Mouse (Mus musculus) G1E (cell line): ENCODE data around the gene Rgs10. TPM values are rescaled to one million over a fixed set of nuclear protein-coding genes. Genes with fewer than 3 reads are reported as not detected.
A peak's percentile ranks its signal among the peaks of the same experiment; 100 is the strongest.

Experiments used
- ATAC-seq: 2 replicates; pipeline ENCODE4 v1.8.0; 2016; ENCODE audit warnings: mild to moderate bottlenecking; ENCODE audit not compliant: insufficient number of reproducible peaks, poor library complexity, low FRiP score, severe bottlenecking; ENCODE audit errors: extremely low read depth
- DNase-seq: peaks from one replicate; pipeline ENCODE4 v3.0.0; 2012; ENCODE audit warnings: low spot score
- H3K27me3 ChIP-seq: 2 replicates; pipeline ENCODE4 v1.6.1; 2012; ENCODE audit warnings: mild to moderate bottlenecking, low read length, inconsistent platforms; ENCODE audit not compliant: insufficient read depth
- H3K36me3 ChIP-seq: replicated peaks from 2 replicates; pipeline ENCODE3; 2012; ENCODE audit warnings: mild to moderate bottlenecking, inconsistent platforms
- H3K4me1 ChIP-seq: 2 replicates; pipeline ENCODE4 v1.6.1; 2012; ENCODE audit warnings: low read depth, low read length, inconsistent platforms, mixed read lengths; ENCODE audit not compliant: insufficient read depth
- H3K4me3 ChIP-seq: 2 replicates; pipeline ENCODE4 v1.5.1; 2012; ENCODE audit warnings: low read depth, mild to moderate bottlenecking, inconsistent platforms, low read length, moderate library complexity, mixed read lengths
- H3K9me3 ChIP-seq: replicated peaks from 2 replicates; pipeline ENCODE4 v1.6.1; 2012; ENCODE audit warnings: inconsistent platforms
- CTCF ChIP-seq: IDR thresholded peaks from 2 replicates; pipeline ENCODE4 v1.5.1; 2012; ENCODE audit warnings: low read depth, low read length, inconsistent platforms, mixed read lengths
- GATA1 ChIP-seq: IDR thresholded peaks from 2 replicates; pipeline ENCODE4 v1.6.1; 2012; ENCODE audit warnings: borderline replicate concordance, low read length, inconsistent platforms, mixed read lengths
- GATA2 ChIP-seq: IDR thresholded peaks from 2 replicates; pipeline ENCODE4 v1.6.1; 2012; ENCODE audit warnings: low read depth, low read length, inconsistent platforms, borderline replicate concordance
- POLR2AphosphoS5 ChIP-seq: IDR thresholded peaks from 2 replicates; pipeline ENCODE4 v1.6.1; 2012; ENCODE audit warnings: low read depth, low read length, inconsistent platforms; ENCODE audit not compliant: insufficient replicate concordance
- TAL1 ChIP-seq: conservative IDR thresholded peaks from 2 replicates; pipeline ENCODE4 v1.6.1; 2012; ENCODE audit warnings: low read depth, low read length, inconsistent platforms, mixed read lengths
- polyA plus RNA-seq: library from polyadenylated mRNA; stranded (reverse); fragments of >175 nt; gene quantifications from 2 replicates; pipeline ENCODE4 v1.2.3, GENCODE M21; 2012
- total RNA-seq, 2 experiments: library from RNA; stranded (forward) in 1 of 2; stranded (reverse) in 1 of 2; fragments of 200-1000 nt in 1 of 2; fragments of >200 nt in 1 of 2; fragmentation: Nextera tagmentation in 1 of 2; gene quantifications; 2 replicates each; pipeline ENCODE4 v1.2.3; 2014 to 2017

Rgs10 gene
- total and polyA plus RNA-seq, 3 experiments, result 121 to 172 (median 133) TPM

DNA sequence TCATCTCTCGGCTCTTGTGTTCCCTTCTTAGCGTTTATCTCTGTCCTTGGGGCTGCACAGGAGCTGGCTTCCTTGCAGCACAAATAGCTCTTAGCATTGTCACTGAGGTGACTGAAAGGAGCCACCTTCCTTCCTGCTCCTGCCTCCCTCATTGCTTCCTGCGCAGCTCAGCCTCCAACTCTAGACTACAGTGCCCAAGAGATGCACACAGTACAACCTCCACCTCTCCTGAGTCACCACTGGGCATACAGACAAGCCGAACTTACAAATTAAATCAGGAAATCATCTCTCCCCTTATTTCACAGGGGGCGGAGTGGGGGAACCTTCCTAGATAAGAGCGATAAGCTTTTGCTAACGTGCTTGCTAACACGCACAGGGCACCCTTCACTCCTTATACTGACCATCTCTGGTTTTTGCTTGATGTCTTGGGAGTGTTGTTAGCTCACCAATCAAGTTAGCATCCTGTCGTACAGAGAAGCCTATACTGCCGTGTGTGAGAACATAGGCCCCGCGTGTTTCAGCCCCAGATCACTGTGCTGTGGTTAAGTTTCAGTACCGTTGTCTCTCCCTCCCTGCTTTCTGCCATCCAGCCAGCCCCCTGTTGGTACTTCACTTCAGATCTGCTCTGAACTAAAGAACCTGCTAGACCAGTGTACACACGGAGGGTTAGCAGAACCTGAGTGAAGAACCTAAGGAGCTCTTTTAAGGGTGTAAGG is 36.6 kb downstream of the Rgs10 start:
- TF ChIP-seq GATA2 (no peak), POLR2AphosphoS5 (no peak), CTCF (no peak), TAL1 (no peak), GATA1 (no peak)
- peaks cover 38% of the 10 kb centered on the region for H3K4me1 ChIP-seq
- no peaks in the 10 kb centered on the region for H3K27me3 ChIP-seq
- H3K36me3 ChIP-seq, result peaks cover 80% of the 10 kb centered on the region
- DNase-seq (no peak), ATAC-seq (no peak)
- no peak overlapping the region for H3K4me3 ChIP-seq
- H3K9me3 ChIP-seq, result no peaks in the 10 kb centered on the region

DNA sequence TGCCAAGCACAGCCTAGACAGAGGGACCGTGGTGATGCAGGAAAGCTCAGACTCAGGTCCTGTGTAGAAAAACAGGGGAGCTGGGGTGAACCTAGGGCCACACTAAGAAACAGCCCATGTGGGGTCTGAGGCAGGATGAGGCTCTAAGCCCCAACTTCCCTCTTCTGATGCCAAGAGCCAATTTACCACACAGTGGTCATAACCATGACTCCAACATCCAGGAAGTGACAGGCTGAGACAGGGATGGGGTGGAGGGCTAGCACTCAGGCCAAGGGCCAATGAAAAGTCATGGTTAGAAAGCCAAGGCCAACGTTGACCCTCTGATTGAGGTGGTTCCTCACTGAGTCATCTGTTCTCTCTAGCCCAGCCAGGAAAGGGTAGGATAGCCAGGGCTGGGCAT is 37.6 kb downstream of the Rgs10 start:
- DNase-seq (no peak), ATAC-seq (no peak)
- Histone ChIP-seq H3K9me3 (no peaks in the 10 kb centered on the region), H3K4me3 (no peak overlapping the region), H3K36me3 (peaks cover 89% of the 10 kb centered on the region), H3K4me1 (peaks cover 40% of the 10 kb centered on the region), H3K27me3 (no peaks in the 10 kb centered on the region)
- TF ChIP-seq POLR2AphosphoS5, result no peak
- no peak for TF ChIP-seq CTCF
- no peak for TF ChIP-seq GATA1
- no peak for TF ChIP-seq TAL1
- TF ChIP-seq GATA2, result no peak

DNA sequence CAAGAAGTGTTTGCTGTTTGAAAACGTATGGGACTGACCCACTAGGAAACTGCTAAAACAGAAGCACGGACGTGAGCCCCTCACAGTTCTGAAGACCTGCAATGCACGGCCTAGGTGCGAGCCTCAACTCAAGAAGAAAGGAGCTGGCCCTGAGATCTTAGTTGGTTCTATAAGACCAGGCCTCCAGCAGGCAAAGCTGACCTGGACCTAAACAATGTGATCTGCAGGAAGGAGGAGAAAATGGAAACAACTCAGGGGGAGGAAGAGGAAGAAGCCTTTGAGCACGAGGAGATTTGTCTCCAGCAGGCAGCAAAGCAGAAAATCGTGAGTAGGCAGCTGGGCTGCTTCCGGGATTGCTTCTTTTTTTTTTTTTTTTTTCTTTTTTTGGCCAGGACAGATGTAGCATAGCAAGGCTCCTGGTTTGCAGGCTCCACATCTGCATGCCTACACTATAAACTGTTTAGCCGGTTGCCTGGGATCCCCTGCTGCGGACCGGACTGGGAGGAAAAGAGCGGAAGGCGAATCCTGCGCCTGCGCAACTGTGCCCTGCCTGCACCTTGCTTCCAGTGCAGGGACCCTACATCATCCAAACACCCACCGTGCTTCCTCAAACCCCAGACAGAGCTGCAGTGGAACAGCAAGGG is 39.3 kb downstream of the Rgs10 start:
- DNase-seq (no peak), ATAC-seq (no peak)
- H3K36me3 ChIP-seq, result peaks cover 95% of the 10 kb centered on the region
- H3K27me3 ChIP-seq, result no peaks in the 10 kb centered on the region
- no peak for TF ChIP-seq GATA1
- peaks cover 43% of the 10 kb centered on the region for H3K4me1 ChIP-seq
- no peaks in the 10 kb centered on the region for H3K9me3 ChIP-seq
- H3K4me3 ChIP-seq, result no peak overlapping the region

DNA sequence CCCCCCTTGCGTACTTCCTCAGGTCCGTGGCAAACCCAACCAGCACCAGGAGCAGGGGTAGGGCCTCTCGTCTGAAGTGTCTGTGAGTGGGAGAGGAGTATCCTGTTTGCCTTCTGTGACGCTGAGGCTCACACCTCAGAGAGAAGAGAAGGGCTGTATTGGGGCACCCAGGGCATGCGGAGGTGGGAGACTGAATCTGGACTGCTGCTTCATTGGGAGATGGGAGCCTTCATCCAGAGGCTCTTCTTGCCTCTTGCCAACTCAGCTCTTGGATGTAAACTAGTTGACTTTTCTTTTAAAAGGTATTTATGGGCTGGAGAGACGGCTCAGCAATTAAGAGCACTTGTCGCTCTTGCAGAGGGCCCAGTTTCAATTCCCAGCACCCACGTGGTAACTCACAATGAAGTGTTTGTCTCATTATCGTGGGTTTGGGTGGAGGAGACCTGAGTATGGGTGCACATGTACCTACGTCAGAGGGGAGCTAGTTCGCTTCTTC is 42.3 kb downstream of the Rgs10 start:
- no peak for DNase-seq
- Histone ChIP-seq H3K36me3 (peaks cover 94% of the 10 kb centered on the region), H3K27me3 (no peaks in the 10 kb centered on the region), H3K9me3 (peaks cover 7% of the 10 kb centered on the region), H3K4me1 (peaks cover 28% of the 10 kb centered on the region), H3K4me3 (no peak overlapping the region)
- no peak for TF ChIP-seq GATA1
- TF ChIP-seq POLR2AphosphoS5, result no peak
- no peak for TF ChIP-seq CTCF
- TF ChIP-seq GATA2, result no peak
- TF ChIP-seq TAL1, result no peak
- no peak for ATAC-seq

DNA sequence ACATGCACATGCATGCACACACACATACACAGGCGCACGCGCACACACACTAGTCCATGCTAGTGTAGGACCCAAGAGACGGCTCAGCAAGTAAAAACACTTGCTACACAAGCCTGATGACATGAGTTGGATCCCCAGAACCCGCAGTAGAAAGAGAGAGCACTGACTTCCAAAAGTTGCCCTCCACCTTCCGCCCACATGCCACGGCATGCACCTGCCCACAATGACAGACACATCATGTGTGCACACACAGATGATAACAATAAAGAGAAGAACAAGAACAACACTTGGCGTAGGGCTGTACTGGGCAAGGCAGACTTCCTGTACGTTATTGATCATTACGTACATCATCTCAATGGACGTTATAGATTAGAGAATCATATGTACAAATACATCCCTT is 44.4 kb downstream of the Rgs10 start:
- Histone ChIP-seq H3K36me3 (peaks cover 95% of the 10 kb centered on the region), H3K4me3 (no peak overlapping the region), H3K4me1 (peaks cover 18% of the 10 kb centered on the region), H3K27me3 (no peaks in the 10 kb centered on the region), H3K9me3 (peaks cover 7% of the 10 kb centered on the region)
- no peak for ATAC-seq
- no peak for DNase-seq
- TF ChIP-seq POLR2AphosphoS5 (no peak), GATA2 (no peak), TAL1 (no peak)

DNA sequence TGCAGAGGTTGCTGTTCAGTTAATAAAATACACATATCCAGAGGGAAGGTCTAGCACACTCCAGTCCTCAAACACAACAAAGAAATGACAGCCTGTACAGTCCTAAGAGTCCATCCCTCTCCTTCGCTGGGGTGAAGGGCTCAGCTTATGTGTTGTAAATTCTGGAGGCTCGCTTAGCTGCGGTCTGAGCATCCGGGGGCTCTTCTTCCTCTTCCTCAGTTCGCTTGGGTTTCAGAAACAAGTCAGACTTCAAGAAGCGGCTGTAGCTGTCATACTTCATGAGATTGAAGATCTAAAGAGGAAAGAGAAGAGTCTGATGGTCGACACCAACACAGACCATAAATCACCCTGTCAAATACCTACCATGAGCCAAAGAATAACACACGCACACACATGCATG is 44.8 kb downstream of the Rgs10 start:
- DNase-seq (no peak), ATAC-seq (no peak)
- no peaks in the 10 kb centered on the region for H3K27me3 ChIP-seq
- peaks cover 18% of the 10 kb centered on the region for H3K4me1 ChIP-seq
- H3K9me3 ChIP-seq, result peaks cover 7% of the 10 kb centered on the region
- peaks cover 95% of the 10 kb centered on the region for H3K36me3 ChIP-seq
- TF ChIP-seq GATA1, result no peak
- H3K4me3 ChIP-seq, result no peak overlapping the region

DNA sequence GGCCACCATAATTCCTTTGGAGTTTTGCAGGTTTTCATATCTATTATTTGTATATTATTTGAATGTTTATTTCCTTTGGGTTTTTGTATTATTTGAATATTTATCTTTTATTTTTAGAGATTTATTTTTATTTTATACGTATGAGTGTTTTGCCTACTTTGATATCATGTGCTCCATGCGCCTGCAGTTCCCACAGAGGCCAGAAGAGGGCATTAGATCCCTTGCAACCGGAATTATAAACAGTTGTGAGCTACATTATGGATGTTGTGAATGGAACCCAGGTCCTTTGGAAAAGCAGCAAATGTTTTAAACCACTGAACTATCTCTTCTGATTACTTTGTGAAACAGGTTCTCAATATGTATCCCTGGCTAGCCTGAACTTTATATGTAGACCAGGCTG is 46.2 kb downstream of the Rgs10 start:
- ATAC-seq, result no peak
- Histone ChIP-seq H3K9me3 (peaks cover 7% of the 10 kb centered on the region), H3K4me3 (no peak overlapping the region), H3K4me1 (peaks cover 23% of the 10 kb centered on the region), H3K36me3 (peaks cover 93% of the 10 kb centered on the region), H3K27me3 (no peaks in the 10 kb centered on the region)
- DNase-seq, result no peak
- TF ChIP-seq POLR2AphosphoS5 (no peak), GATA2 (no peak), TAL1 (no peak), CTCF (peak; percentile 51), GATA1 (no peak)
